Mouse (Mus musculus): ENCODE data around the gene Col18a1. TPM values are rescaled to one million over a fixed set of nuclear protein-coding genes. Genes with fewer than 3 reads are reported as not detected.

Gene Col18a1
- polyA plus RNA-seq (2012; rRNA removed), result 48.7 and 51.5 TPM in 2 replicates

GRCm38 (mm10) chr10:77165963-77166717 lies at the start of gene Col18a1:
Col18a1 (minus strand) TSS chr10:77166548.

DNA sequence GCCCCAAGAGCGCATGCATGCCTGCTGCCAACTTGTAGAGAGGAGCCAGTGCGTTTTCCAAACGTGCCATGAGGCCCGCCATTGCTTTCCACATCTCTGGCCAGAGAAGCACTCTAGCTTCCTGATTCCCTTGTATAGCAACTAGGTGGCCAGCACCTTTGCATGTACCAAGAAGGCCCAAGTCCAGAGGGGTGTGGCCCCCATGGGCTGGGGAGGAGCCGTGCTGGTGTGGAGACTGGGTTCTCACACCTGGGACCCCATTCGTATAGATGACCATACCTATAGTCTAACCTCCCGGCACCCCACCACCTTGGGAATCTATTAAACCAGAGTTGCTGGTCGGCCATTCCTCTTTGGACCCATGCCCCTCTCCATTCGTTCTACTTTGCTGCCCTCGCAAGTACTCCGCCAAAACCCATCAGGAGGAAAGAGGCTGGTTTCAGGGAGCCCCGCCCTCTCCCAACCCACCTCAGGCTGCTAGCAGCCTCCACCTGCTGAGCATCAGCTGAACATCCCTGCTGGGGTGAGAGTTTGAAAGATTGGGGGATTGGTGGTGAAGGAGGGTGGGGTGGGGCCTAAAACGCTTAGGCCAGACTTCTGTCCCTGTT lies 134.5 kb downstream of the Col18a1 start, which contains the start of gene Slc19a1:
Gene Slc19a1 (plus strand): TSS at position 474 of the 608 bp plus-strand sequence.

Other genes with a start within 250 kb of the Col18a1 start
- gene Pcbp3, start 204.7 kb downstream of the Col18a1 start, polyA plus RNA-seq (2012; rRNA removed), result 7.0 and 8.5 TPM in 2 replicates
- gene Slc19a1, start 134.3 kb downstream of the Col18a1 start, polyA plus RNA-seq (2012; rRNA removed), result 41.3 and 47.5 TPM in 2 replicates
- 67.9 and 72.3 TPM in 2 replicates for gene Pofut2, start 92.7 kb upstream of the Col18a1 start, polyA plus RNA-seq (2012; rRNA removed)